Mouse (Mus musculus): ENCODE results near the gene Srcin1. TPM values are rescaled to one million over a fixed set of nuclear protein-coding genes. Genes with fewer than 3 reads are reported as not detected.

The Srcin1 gene
- total RNA-seq, 2 experiments from 2014 or later = 11.4 to 12.3 TPM

DNA sequence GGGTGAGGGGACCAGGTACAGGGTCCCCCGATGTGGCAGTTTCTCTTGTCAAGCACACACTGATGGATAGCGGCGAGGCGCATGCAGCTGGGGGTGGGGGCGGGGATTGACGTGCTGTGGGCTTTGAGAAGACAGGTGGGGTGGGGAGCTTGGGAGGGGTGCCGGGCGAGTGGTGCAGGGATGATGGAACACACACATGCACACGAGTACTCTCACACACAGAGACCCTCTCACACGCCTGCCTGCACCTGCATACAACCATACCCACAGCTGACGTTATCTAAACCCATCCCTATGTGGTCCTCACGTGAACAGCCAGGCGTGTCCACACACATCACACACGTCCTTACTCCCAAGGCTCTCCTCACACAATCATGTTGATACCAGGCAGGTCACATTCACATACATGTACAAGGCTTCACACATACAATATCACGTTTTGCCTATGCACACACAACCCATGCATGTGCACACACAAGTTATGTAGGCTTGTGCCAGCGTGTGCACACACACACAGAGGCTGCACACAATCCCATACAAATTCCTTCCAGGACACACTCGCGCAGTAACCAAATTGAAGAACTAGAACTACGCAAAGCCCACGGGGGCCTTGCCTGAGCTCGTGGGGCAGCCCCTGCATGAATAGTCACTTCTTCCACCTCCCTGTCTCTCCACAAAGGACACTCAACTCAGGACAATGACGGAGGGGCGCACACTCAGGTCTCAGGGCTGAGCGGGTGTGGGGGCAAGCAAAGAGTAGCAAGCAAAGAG lies 66.1 kb downstream of the Srcin1 start:
- DNase-seq (ENCODE audit: low spot score in 2 of 2) = no peak

DNA sequence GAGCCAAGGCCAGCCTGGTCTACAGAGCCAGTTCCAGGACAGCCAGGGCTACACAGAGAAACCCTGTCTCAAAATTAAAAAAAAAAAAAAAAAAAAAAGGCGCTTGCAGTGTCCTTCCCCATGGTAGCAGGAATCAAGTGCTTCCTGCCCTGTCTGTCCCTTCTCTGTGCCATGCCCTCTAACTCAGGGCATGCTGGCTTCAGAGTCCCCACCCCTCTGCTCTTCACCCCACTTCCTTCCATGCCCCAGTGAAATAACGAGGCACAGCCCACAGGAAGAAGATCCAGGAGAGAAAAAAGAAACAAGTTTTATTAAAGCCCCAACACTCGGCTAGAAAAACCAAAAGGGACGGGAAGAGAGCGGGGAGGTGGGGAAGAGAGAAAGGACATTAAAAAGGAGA lies 66.9 kb downstream of the Srcin1 start:
- DNase-seq (ENCODE audit: low spot score in 2 of 2) = no peak

DNA sequence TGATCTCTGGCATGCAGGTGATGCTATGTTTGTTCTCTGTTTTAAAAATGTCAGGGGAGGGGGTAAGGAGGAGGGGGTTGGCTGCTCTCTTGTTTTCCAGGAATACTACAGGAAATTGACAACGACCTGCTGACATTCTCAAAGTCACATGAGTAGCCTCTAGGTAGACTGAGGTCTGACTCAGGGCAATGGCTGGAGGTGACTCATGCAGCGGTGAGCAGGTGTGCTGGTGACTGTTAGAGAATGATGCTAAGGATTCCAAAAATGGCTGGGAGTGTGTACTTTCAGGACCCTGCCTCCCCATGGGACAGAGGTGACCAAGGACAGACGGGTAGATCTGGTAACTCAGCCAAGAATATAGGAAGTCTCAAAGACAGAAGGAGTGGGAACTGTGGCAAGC lies 67.8 kb downstream of the Srcin1 start:
- DNase-seq (ENCODE audit: low spot score in 2 of 2) = no peak

DNA sequence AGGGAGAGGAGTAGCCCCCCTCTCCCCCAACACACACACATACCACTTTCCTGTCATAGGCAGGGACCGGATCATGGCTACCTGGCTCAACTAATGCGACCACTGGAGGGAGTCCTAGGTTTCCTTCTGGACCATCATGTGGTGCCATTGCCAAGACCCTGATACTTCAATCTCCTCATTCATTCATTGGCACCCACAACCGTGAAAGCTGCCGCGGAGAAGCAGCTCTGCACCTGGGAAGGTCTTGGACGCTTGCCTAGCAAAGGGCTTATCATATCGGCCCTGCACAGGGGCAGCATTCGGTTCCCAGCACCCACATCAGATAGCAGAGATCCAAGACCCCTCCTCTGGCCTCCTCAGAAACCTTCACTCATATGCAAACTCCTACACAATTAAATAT lies 69.7 kb downstream of the Srcin1 start:
- DNase-seq (ENCODE audit: low spot score in 2 of 2) = no peak

DNA sequence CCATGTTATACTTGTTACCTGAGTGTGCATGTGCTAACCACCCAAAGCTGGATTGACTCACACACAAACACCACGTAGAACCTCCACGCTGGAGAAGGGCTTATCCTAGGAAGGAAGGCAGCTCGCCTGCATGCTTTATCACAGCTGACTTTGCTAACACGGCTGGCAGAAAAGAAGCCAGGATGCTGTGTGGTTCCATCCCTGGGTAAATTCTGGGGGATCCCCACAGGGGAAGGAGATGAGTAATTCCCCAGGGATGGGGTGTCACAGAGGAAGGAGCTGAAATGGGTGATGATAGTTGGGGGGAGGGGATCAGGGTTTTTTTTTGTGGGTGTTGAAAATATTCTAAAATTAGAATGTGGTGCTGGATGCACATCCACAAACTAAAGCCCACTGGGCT lies 70.2 kb downstream of the Srcin1 start:
- no peak for DNase-seq (ENCODE audit: low spot score in 2 of 2)

DNA sequence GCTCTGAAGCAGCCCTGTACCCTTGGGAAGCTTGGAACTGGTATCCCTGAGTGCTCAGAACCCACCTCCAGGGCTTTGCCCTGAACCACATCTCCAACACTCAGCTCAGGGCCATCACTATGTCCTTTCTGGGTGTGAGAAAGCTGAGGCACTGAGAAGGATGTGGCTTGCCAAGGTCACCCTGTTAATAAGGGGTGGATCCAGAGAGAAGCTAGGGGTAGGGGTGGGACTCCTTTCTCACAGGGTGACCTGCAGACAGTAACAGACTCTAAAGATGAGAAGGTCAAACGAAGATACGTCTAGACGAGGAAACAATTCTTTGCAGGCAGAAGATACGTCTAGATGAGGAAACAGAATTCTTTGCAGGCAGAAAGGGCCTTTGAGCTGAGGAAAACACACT lies 73.1 kb downstream of the Srcin1 start:
- no peak for DNase-seq (ENCODE audit: low spot score in 2 of 2)

DNA sequence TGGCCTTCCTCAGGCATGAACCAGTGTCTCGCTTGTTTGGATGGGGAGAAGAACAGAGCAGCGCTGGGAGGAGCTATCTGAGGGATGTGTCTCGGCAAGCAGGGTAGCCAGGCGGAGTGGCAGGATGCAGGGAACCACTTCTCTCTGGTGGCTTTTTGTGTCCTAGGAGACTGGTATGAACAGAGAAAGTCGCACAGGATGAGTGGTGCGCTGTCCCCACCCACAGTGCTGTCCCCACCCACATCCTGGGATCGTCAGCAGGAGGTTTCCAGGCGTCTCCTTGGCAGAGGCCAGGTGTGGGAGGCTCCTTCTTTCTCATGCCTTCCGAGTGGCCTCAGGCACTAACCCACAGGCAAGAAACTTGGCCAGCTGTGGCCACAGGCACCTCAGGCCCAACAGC lies 73.6 kb downstream of the Srcin1 start:
- no peak for DNase-seq (ENCODE audit: low spot score in 2 of 2)

DNA sequence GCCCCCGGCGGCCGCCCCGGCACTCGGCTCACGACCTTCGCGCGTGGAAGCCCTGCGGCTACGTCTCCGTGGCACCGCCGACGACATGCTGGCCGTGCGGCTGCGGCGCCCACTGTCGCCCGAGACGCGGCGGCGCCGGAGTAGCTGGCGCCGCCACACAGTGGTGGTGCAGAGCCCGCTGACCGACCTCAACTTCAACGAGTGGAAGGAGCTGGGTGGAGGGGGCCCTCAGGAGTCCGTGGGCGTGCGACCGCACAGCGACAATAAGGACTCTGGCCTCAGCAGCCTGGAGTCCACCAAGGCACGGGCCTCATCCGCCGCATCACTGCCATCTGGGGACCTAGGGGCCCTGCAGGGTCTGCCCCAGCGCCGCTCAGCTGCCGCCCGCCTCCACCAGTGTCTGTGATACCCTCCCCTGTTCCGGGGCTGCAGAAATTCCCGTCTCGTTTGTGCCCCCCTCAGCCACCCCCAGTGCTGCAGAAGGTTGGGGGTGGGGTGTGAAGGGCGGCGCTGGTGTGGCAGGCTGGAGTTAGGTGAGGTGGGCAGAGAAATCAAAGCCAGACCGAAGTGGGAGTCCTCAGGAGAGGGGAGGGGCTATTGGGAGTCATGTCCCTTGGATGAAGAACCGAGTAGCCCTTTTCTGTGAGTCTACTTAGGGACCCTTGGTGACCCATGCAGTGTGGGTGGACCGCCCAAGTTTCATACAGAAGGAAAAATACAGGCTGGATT lies 75.1 kb downstream of the Srcin1 start:
- no peak for DNase-seq (ENCODE audit: low spot score in 2 of 2)

DNA sequence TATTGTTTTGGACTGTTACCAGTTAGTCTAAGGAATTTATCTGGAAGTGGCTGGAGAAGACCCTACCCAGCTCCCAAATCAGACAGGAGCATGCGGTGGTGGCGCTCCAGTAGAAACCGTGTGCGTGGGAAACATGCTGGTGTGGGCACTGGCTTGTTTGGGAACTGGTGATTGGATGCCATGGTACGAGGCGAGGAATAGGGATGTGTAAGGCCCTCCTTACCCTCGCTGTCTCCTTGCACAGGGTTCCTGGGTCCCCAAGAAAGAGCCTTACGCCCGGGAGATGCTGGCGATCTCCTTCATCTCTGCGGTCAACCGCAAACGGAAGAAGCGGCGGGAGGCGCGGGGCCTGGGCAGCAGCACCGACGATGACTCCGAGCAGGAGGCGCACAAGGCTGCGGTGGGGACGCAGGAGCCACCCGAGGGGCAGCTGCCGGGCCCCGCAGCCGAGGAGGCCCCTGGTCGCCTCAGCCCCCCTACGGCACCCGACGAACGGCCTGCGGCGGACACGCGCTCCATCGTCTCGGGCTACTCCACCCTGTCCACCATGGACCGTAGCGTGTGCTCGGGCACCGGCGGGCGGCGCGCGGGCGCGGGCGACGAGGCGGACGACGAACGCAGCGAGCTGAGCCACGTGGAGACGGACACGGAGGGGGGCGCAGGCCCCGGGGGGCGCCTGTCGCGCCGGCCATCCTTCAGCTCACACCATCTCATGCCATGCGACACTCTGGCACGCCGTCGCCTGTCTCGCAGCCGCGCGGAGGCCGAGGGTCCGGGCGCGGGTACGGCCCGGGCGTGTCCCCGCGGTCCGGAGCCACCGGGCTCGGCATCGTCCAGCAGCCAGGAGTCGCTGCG lies 75.9 kb downstream of the Srcin1 start, which contains the start of gene 4933428G20Rik:
Gene 4933428G20Rik (minus strand): TSS at position 476 of the 855 bp plus-strand sequence.
- no peak for DNase-seq (ENCODE audit: low spot score in 2 of 2)

DNA sequence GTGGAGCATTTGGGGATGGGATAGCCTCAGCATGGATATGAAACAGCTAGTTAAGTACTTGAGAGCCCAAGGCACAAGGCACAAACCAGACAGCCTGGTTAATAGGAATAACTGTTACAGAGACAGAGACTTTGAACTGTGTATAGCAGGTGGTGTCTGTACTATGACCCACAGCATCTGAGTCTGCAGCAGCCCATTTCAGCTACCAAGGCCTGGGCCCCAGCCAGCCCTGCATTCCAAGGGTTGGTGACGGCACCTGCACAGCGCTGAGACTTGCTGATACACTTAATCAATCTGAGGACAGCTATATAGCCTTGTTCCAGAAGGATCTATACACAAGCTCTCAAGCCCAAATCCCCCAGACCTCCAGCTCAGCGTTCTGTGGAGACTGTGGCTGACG lies 78.4 kb downstream of the Srcin1 start:
- no peak for DNase-seq (ENCODE audit: low spot score in 2 of 2)

DNA sequence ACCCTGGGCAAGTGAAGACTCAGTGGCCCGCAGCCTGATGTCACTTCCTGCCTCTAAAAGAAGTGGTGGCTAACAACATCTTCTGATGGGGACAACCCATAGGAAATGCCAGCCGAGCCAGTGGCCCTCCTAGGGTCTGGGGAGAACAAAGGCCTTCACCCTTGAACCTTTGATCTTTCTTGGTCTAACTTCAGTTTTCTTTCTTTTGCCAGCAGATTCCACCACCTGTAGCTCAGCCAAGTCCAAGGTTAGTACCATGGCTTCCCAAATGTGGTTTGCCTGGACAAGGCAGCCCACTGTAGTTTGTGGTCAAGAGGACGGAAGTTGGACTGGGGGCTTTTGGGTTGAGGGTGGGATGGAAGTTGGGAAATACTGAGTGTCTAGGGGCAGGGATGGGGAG lies 83.2 kb downstream of the Srcin1 start:
- DNase-seq (ENCODE audit: low spot score in 2 of 2) = no peak

DNA sequence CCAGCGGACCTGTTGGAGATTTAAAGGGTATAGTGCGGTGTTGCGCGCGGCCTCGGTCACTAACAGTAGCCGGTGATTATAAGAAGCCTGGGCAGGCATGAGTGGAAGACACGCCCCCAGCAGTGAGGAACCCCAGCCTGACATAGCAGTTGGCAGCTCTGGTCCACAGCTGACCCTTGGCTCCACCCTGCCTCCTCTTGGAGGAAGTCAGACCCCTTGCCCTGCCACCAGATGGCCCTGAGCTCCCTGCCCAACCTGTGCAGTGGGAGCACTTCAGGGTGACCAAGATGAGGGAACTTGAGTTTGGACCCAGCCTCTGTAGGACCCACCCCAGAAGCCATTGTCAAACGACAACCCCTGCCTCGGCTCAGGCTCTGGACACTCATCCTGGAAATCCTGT lies 84.3 kb downstream of the Srcin1 start:
- DNase-seq (ENCODE audit: low spot score in 2 of 2) = no peak

DNA sequence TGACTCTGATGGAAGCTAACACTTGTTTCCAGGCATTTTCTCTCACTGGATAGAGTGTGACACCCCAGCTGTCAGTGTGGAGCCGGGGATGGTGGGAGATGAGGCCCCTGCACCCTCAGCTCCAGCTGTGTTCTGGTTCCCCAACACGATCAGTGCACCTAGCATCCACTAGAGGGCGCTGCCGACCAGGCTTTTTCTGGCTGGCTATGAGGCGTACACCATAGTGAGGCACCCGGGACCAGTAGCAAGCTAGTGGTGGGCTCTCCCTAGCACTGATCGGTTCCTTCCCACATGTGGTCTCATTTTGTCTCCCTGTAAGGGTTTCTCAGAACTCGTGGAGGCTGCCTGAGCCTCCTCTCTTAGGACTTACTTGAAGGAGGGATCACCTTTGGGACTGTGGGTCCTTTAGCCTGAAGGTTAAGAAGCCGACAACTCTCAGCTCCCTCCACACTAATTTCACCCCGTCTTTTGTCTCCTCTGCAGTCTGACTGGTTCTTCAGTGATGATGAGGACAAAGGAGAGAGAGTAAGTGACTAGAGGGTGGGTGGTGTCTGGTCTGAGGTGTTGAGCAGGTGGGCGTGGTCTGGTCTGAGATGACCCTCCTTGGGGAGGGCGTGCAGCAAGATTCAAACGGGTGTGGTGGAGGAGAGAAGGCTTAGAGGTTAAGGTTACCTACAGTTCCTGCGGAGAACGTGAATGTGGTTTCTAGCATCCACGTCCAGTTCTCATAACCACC lies 86.2 kb downstream of the Srcin1 start:
- DNase-seq (ENCODE audit: low spot score in 2 of 2) = peak; percentile 76 to 83

DNA sequence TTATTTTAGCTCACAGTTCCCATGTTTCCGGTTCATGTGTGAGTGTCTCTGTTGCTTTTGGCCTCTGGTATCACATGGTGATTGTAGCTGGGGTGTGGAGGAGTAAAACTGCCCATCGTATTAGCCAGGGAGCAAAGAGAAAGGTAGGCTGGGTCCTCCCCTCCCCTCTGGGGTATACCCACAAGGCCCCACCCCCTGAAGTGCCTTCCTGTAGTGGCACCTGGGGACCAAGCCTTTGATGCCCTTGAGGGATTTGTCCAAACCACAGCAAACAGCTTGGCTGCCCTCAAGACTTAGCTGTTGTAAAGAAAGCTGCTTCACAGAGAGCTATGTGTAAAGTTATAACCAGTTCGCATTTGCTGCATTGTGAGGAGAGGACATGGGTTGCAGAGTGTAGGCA lies 88.3 kb downstream of the Srcin1 start:
- DNase-seq (ENCODE audit: low spot score in 2 of 2) = no peak

DNA sequence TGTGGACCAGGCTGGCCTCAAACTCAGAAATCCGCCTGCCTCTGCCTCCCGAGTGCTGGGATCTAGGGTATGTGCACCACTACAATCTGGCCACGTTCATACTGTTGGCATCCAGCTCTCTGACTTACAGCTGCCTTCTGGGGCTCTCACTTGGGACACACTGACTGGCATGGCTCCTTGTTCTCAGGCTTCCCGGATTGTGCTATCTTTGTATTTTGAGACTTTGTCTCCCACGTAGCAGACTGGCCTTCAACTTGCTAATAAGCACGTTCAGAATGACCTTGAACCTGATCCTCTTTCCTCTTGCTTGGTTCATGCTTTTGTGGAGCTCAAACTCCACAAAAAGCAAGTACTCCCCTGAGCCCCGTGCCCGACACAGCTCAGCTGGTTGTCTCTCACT lies 90.3 kb downstream of the Srcin1 start:
- no peak for DNase-seq (ENCODE audit: low spot score in 2 of 2)

DNA sequence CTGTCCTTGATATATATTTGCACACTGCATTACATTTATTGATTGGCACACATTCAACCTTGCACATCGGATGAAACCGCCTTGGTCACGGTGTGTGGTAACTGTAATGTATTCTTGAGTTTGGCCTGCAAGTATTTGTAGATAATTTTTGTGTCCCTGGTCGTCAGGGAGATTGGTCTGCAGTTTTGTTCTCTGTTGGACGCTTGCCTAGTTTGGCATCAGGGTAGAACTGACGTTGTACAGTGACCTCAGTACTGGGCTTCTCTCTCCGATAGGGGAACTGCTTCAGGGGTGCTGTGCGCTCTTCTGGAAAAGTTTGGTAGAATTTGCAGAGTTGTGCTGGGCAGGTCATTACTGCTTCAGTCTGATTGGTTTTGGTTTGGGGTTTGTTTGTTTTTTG lies 96.2 kb downstream of the Srcin1 start:
- DNase-seq (ENCODE audit: low spot score in 2 of 2) = no peak

DNA sequence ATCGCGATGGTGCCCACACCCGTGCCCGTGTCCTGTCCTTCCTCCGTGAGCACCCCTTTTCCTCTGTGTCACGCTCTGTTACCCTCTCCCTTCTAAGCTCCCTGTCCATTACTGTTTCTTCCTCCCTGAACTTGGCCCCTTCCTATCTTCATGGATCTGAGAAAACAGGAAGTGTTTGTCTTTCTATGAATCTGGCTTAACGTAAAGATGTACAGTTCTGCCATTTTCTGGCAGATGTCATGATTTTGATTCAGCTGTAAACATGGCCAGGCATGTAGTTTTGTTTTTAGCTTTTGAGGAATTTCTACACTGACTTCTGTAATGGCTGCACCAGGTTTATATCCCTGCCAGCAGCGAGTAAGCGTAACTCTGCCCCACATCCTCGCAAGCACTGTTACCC lies 96.9 kb downstream of the Srcin1 start:
- no peak for DNase-seq (ENCODE audit: low spot score in 2 of 2)

DNA sequence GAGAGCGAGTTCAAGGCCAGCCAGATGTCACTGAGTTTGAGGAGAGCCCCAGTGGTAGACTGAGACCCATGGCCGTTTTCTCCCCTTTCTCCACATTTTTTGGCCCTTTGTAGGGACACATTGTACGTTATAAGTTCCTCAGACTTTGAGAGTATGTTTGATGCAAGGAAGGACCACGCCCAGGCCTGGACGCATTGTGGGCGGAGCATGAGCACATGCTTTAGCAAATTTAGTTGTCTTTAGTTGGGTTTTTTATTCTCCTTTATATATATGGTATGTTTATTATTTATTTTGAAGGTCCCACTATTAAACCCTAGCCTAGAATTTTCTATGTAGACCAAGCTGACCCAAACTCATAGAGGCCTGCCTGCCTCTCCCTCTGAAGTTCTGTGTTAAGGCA lies 97.6 kb downstream of the Srcin1 start:
- DNase-seq (ENCODE audit: low spot score in 2 of 2) = no peak

DNA sequence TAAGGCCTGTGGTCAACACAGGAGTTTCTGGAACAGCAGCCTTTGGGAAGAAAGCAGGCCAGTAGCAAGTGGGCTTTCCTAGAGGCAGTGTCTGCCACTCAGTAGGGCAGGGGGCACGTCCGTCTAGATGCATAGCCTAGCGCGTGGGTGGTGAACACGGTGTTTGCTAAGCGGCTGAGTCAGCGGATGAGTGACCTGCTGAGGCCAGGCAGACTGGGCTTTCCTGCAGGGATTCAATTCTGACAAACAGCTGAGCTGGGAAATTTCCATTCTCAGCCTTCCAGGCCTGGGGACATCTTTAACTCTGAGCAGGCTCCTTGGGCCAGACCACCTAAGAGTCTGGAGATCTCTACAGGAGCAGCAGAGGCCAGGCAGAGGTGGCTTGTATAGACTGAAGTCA lies 98.6 kb downstream of the Srcin1 start:
- peak in 1 of 2 experiments; percentile 19 for DNase-seq (ENCODE audit: low spot score in 2 of 2)

DNA sequence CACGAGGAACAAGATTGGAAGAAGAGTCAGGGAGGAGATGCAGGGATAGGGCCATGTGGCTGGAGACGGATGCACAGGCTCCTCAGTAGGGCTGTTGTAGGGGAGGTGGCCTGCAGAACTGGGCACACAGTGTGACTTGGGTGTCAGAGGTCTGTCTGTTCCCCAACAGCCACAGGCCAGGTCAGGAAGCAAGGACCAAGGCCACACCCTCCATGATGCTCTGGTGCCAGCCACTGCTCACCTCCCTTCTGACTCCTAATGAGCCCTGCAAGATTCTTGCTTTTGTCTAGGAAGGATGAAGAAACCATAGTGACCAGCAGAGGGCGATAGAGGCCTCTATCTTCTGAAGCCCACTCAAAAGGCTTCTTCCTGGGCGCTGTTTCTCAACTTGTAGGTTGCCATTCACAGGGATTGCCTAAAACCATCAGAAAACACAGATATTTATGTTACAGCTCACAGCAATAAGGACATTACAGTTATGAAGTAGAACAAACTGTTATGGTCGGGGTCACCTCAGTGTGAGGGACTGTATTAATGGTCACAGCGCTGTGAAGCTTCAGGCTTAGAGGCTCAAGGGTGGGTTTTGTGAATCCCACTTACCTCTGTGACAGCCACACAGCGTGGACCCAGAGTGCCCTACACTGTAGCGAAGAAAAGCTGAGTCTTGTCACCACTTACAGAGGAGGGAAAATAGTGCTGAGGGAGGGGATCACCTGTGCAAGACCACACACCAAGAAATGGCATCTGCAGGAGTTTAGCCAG lies 99.5 kb downstream of the Srcin1 start:
- DNase-seq (ENCODE audit: low spot score in 2 of 2) = peak; percentile 36 to 44

Measured in adrenal gland, adult 18-20 months (tissue).